Mouse (Mus musculus) spleen, adult 2 months (tissue): ENCODE measurements around the gene Baiap2l1. TPM values are rescaled to one million over a fixed set of nuclear protein-coding genes. Genes with fewer than 3 reads are reported as not detected.

Experiments
- DNase-seq, 2 experiments: peaks; one replicate each; pipeline versions ENCODE4 v3.0.0 to v3.0.0-alpha.2; 2012 to 2021; ENCODE audit warnings: low spot score in 2 of 2, low read depth in 1 of 2
- H3K27ac ChIP-seq: fragments of 200-500 bp; 2 replicates; pipeline ENCODE4 v1.5.1; 2012; ENCODE audit warnings: low read length, inconsistent platforms; ENCODE audit not compliant: insufficient read depth
- H3K27me3 ChIP-seq: fragments of 200-500 bp; 2 replicates; pipeline ENCODE4 v1.6.1; 2012; ENCODE audit warnings: mild to moderate bottlenecking, moderate library complexity, low read length, inconsistent platforms; ENCODE audit not compliant: control insufficient read depth, insufficient read depth
- H3K36me3 ChIP-seq: fragments of 200-500 bp; 2 replicates; pipeline ENCODE4 v1.6.1; 2012; ENCODE audit warnings: mild to moderate bottlenecking, low read length, inconsistent platforms; ENCODE audit not compliant: control insufficient read depth, insufficient read depth
- H3K4me1 ChIP-seq: fragments of 200-500 bp; 2 replicates; pipeline ENCODE4 v1.6.1; 2011; ENCODE audit warnings: inconsistent platforms; ENCODE audit not compliant: control insufficient read depth, insufficient read depth, insufficient read length
- H3K4me3 ChIP-seq: fragments of 200-500 bp; 2 replicates; pipeline ENCODE4 v1.5.1; 2011; ENCODE audit warnings: mild to moderate bottlenecking, inconsistent platforms; ENCODE audit not compliant: insufficient read depth, insufficient read length; ENCODE audit errors: extremely low read depth
- CTCF ChIP-seq: fragments of 200-500 bp; IDR thresholded peaks from 2 replicates; pipeline ENCODE4 v1.5.1; 2011; ENCODE audit warnings: mild to moderate bottlenecking, inconsistent platforms; ENCODE audit not compliant: insufficient read depth, insufficient read length, insufficient replicate concordance; ENCODE audit errors: extremely low read depth
- POLR2A ChIP-seq: fragments of 200-500 bp; IDR thresholded peaks from 2 replicates; pipeline ENCODE4 v1.6.1; 2011; ENCODE audit warnings: low read depth, low read length, inconsistent platforms
- WGBS: fragments of 180-500 bp; shearing (Covaris S2); methylation state at CpG from one replicate; pipeline ENCODE4 v1.1.7; 2018; 5-methylcytosine and 5-hydroxymethylcytosine counted together
- polyA plus RNA-seq: library from polyadenylated mRNA; depleted of rRNA; stranded (reverse); fragments of >200 nt; gene quantifications from 2 replicates; pipeline ENCODE4 v1.2.3, GENCODE M21; 2012

Baiap2l1 gene
- polyA plus RNA-seq, 1 experiment = 0.22 TPM

DNA sequence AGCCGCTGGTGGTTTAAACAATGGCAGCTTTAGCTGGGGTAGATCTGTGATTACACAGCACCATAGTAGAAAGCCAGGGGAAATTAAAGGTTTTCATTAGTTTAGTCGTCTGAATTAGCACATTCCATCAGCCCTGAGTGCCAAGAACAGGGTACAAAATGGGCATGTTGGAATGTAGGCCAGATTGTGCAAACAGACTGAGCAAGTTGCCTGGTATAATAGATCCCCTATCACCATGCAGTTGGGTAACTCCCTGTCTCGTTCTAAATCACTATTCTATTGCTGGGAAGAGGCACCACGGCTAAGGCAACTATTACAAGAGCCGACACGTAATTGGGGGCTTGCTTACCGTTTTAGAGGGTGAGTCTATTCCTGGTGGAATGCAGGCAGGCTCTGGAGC is 123.2 kb downstream of the Baiap2l1 start:
- 90% methylated on average over 7 of the region's 7 CpGs for WGBS
- Histone ChIP-seq H3K27ac (no peak overlapping the region), H3K36me3 (no peaks in the 10 kb centered on the region), H3K27me3 (no peaks in the 10 kb centered on the region), H3K4me1 (no peaks in the 10 kb centered on the region), H3K4me3 (no peak overlapping the region)
- TF ChIP-seq CTCF (no peak), POLR2A (no peak)
- no peak for DNase-seq

DNA sequence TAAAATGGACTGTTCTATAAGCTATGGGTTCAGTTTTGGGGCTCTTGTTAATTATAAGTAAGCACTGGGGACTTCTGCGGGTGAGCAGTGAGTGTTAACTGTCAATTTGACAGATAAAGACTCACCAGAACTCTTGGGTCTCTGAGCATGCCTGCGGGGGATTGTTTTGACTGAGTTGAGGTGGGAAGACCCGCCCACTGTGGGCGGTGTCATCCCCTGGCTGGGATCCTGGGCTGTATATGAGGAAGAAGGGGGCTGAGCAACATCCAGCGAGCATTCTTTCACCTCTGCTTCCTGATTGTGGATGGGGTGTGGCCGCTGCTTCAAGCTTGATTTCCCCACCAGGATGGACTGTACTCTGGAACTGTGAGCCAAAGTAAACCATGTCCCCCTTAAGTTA is 123.7 kb downstream of the Baiap2l1 start:
- no peaks in the 10 kb centered on the region for H3K27me3 ChIP-seq
- H3K27ac ChIP-seq = no peak overlapping the region
- H3K4me1 ChIP-seq = no peaks in the 10 kb centered on the region
- WGBS = 72% methylated on average over 6 of the region's 6 CpGs
- no peaks in the 10 kb centered on the region for H3K36me3 ChIP-seq
- DNase-seq = no peak
- TF ChIP-seq POLR2A = no peak
- no peak for TF ChIP-seq CTCF
- no peak overlapping the region for H3K4me3 ChIP-seq

DNA sequence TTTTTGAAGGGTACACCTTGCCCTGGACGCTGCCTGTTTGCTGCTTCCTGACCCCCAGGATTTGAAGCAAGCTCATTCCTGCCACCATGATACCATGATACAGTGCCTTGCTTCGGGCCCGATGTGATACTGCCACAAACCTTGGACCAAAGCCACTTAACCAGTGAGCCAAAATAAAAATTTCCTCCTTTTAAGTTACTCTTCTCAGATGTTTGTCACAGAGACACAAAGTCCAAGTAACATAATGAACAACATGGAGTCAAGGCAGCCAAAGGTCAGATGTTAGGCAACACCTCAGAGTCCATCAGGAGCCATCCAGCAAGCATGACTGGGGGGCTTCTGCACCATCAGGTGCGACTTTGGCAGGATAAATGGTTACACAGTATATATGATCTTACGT is 125.4 kb downstream of the Baiap2l1 start:
- 90% methylated on average over 5 of the region's 5 CpGs for WGBS
- no peak for TF ChIP-seq CTCF
- TF ChIP-seq POLR2A = no peak
- DNase-seq = no peak
- Histone ChIP-seq H3K27ac (no peak overlapping the region), H3K27me3 (no peaks in the 10 kb centered on the region), H3K4me3 (no peak overlapping the region), H3K36me3 (no peaks in the 10 kb centered on the region), H3K4me1 (no peaks in the 10 kb centered on the region)

DNA sequence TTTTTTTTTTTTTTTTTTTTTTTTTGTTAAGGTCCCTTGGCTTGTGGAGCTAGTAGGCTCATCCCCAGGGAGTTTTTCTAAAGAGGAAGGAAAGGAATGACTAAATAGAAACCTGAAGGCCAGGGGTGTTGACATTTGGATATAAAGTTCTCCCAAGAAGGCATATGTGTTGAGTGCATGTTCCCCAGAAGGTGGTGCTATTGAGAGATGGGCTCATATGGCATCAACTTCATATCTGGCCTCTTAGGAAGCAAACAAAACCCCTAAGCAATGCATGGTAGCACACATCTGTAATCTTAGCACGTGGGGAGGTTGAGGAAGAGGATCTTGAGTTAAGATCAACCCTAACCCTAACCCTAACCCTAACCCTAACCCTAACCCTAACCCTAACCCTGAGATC is 126.5 kb downstream of the Baiap2l1 start:
- no peak overlapping the region for H3K27ac ChIP-seq
- no peaks in the 10 kb centered on the region for H3K36me3 ChIP-seq
- H3K4me1 ChIP-seq = no peaks in the 10 kb centered on the region
- H3K4me3 ChIP-seq = no peak overlapping the region
- no peak for TF ChIP-seq CTCF
- no peak for TF ChIP-seq POLR2A
- peak in 1 of 2 experiments; percentile 49 for DNase-seq
- 23% methylated on average over 1 of the region's 1 CpGs for WGBS
- H3K27me3 ChIP-seq = no peaks in the 10 kb centered on the region

DNA sequence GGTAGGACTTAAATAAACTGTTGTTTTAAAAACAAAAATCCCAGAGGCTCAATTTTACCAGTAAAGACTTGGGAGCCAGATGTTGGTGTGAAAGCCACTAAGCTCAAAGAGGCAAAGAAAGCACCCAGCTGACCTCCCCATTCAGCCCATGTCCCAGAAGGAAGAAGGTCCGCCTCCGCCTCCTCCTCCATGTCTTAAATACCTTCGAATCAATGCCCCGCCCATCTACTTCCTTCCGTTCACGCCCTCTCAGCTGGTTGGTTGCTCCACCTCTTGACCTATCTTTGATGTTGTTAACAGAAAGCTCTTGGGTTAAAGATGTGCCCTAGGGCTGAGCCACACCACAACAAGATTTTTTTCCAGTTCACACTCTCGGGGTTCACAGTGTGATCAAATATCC is 127.7 kb downstream of the Baiap2l1 start:
- no peak for TF ChIP-seq POLR2A
- TF ChIP-seq CTCF = no peak
- DNase-seq = no peak
- Histone ChIP-seq H3K4me1 (no peaks in the 10 kb centered on the region), H3K27me3 (no peaks in the 10 kb centered on the region), H3K4me3 (no peak overlapping the region), H3K27ac (no peak overlapping the region), H3K36me3 (no peaks in the 10 kb centered on the region)
- 86% methylated on average over 7 of the region's 7 CpGs for WGBS

DNA sequence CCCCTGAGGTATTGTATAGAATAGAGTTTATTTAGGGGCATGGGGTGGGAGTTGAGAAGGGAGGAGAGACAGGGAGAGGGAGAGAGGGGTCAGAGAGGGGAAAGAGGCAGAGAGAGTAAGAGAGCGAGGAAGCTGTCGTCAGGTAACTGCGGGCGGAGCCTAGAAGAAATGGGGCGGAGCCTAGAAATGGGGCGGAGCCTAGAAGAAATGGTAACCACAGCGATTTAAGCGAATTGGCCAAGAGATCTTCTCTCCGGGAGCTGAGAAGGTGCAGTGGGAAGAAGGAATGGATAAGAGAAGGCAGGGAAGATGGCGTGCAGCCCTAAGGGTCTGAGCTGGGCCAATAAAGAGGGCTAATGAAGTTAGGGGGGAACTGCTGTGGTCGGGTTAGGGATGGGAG is 131.7 kb downstream of the Baiap2l1 start:
- Histone ChIP-seq H3K4me3 (no peak overlapping the region), H3K4me1 (peaks cover 13% of the 10 kb centered on the region; the same call in 1 of the 2 replicates), H3K27ac (no peak overlapping the region), H3K27me3 (no peaks in the 10 kb centered on the region), H3K36me3 (no peaks in the 10 kb centered on the region)
- no peak for DNase-seq
- WGBS = 57% methylated on average over 11 of the region's 11 CpGs
- TF ChIP-seq POLR2A (no peak), CTCF (no peak)

DNA sequence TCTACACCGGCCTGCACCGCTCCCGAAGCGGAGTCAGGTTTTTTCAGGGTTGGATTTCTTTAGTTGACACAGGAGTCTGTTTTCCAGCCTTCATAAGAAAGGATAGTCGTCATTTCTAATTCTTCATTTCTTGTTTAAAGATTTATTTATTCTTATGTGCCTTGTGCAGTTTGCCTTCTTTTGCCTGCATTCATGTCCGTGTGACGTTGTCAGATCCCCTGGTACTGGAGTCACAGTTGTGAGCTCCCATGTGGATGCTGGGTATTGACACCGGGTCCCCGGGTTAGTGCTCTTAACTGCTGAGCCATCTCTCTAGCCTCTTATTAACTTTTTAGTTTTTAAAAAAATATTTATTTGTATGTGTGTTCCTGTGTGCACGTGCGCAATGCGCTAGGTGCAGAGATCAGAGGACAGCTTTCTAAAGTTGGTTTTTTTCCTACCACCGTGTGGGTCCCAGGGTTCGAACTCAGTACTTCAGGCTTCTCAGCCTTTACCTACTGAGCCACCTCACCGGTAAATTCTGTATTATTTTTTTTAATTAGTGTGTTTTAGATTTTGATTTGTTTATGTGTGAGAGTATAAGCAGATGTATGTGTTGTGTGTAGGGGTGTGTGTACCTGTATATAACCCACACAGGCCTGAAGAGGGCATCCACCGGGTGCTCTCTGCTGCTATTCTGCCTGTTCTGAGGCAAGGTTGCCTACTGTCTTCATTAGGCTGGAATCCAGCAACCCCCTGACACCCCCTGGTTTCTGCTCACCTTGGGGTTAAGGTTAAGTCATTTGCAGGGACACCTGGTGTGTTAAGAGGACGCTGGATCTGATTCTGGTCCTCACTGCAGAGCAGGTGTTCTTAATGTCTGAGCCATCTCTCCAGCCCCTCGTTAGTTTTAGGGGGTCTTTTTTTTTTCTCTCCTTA is 133.8 kb downstream of the Baiap2l1 start:
- Histone ChIP-seq H3K27ac (peak overlapping the region; percentile 85), H3K27me3 (no peaks in the 10 kb centered on the region), H3K36me3 (no peaks in the 10 kb centered on the region), H3K4me3 (peak overlapping the region; percentile 90), H3K4me1 (peaks cover 18% of the 10 kb centered on the region; the same call in 1 of the 2 replicates)
- no peak for TF ChIP-seq POLR2A
- no peak for TF ChIP-seq CTCF
- WGBS = 30% methylated on average over 18 of the region's 18 CpGs
- DNase-seq = no peak
